Mouse (Mus musculus): ENCODE data around the gene Myo1d. TPM values are rescaled to one million over a fixed set of nuclear protein-coding genes. Genes with fewer than 3 reads are reported as not detected.

Myo1d gene
- polyA plus RNA-seq, 1 experiment from 2014 or later, result 21.6 TPM

- H3K4me2 ChIP-seq (replicated peaks; ENCODE audit: low read depth), result no peak overlapping the region
- no peaks in the 10 kb centered on the region; the same call in 1 of the 2 replicates for H3K4me1 ChIP-seq (replicated peaks; ENCODE audit: control insufficient read depth, insufficient read depth)
- ATAC-seq (ENCODE audit: low FRiP score, low TSS enrichment), result no peak
- no peaks in the 10 kb centered on the region for H3K9me3 ChIP-seq (ENCODE audit: control insufficient read depth, low read length)
- TF ChIP-seq CTCF (IDR thresholded peaks at IDR 0.05; ENCODE audit: low read depth) (no peak), EP300 (optimal IDR thresholded peaks at IDR 0.05) (no peak)
- DNase-seq (ENCODE audit: low spot score), result no peak
- H3K4me3 ChIP-seq (ENCODE audit: low read depth, low read length), result no peak overlapping the region
- H3K27me3 ChIP-seq (ENCODE audit: control insufficient read depth, insufficient read depth, low read length), result no peaks in the 10 kb centered on the region
- 84% methylated on average over 6 of the region's 6 CpGs for WGBS
- H3K36me3 ChIP-seq (ENCODE audit: control insufficient read depth, insufficient read depth, low read length), result no peaks in the 10 kb centered on the region
- H3K9ac ChIP-seq (ENCODE audit: low read length), result no peak overlapping the region
- no peak overlapping the region for H3K27ac ChIP-seq (replicated peaks)
These were observed 276.5 kb downstream of the Myo1d start for GRCm38 (mm10) chr11:80503281-80503680.

- no peak overlapping the region for H3K4me3 ChIP-seq (ENCODE audit: low read depth, low read length)
- H3K9ac ChIP-seq (ENCODE audit: low read length), result no peak overlapping the region
- no peaks in the 10 kb centered on the region; the same call in 1 of the 2 replicates for H3K4me1 ChIP-seq (replicated peaks; ENCODE audit: control insufficient read depth, insufficient read depth)
- no peak for ATAC-seq (ENCODE audit: low FRiP score, low TSS enrichment)
- H3K36me3 ChIP-seq (ENCODE audit: control insufficient read depth, insufficient read depth, low read length), result no peaks in the 10 kb centered on the region
- WGBS, result 70% methylated on average over 4 of the region's 4 CpGs
- no peak overlapping the region for H3K4me2 ChIP-seq (replicated peaks; ENCODE audit: low read depth)
- no peaks in the 10 kb centered on the region for H3K9me3 ChIP-seq (ENCODE audit: control insufficient read depth, low read length)
- DNase-seq (ENCODE audit: low spot score), result no peak
- TF ChIP-seq CTCF (IDR thresholded peaks at IDR 0.05; ENCODE audit: low read depth) (no peak), EP300 (optimal IDR thresholded peaks at IDR 0.05) (no peak)
- no peak overlapping the region for H3K27ac ChIP-seq (replicated peaks)
- H3K27me3 ChIP-seq (ENCODE audit: control insufficient read depth, insufficient read depth, low read length), result no peaks in the 10 kb centered on the region
These were observed 280.3 kb downstream of the Myo1d start for GRCm38 (mm10) chr11:80499550-80499952.

GRCm38 (mm10) chr11:80498328-80499070 is 281.3 kb downstream of the Myo1d start:
- no peak overlapping the region for H3K4me2 ChIP-seq (replicated peaks; ENCODE audit: low read depth)
- H3K27ac ChIP-seq (replicated peaks), result no peak overlapping the region
- H3K4me1 ChIP-seq (replicated peaks; ENCODE audit: control insufficient read depth, insufficient read depth), result no peaks in the 10 kb centered on the region; the same call in 1 of the 2 replicates
- no peaks in the 10 kb centered on the region for H3K9me3 ChIP-seq (ENCODE audit: control insufficient read depth, low read length)
- TF ChIP-seq CTCF (IDR thresholded peaks at IDR 0.05; ENCODE audit: low read depth) (no peak), EP300 (optimal IDR thresholded peaks at IDR 0.05) (no peak)
- no peaks in the 10 kb centered on the region for H3K36me3 ChIP-seq (ENCODE audit: control insufficient read depth, insufficient read depth, low read length)
- ATAC-seq (ENCODE audit: low FRiP score, low TSS enrichment), result no peak
- no peaks in the 10 kb centered on the region for H3K27me3 ChIP-seq (ENCODE audit: control insufficient read depth, insufficient read depth, low read length)
- H3K9ac ChIP-seq (ENCODE audit: low read length), result no peak overlapping the region
- no peak for DNase-seq (ENCODE audit: low spot score)
- WGBS, result 63% methylated on average over 11 of the region's 11 CpGs
- no peak overlapping the region for H3K4me3 ChIP-seq (ENCODE audit: low read depth, low read length)

DNA sequence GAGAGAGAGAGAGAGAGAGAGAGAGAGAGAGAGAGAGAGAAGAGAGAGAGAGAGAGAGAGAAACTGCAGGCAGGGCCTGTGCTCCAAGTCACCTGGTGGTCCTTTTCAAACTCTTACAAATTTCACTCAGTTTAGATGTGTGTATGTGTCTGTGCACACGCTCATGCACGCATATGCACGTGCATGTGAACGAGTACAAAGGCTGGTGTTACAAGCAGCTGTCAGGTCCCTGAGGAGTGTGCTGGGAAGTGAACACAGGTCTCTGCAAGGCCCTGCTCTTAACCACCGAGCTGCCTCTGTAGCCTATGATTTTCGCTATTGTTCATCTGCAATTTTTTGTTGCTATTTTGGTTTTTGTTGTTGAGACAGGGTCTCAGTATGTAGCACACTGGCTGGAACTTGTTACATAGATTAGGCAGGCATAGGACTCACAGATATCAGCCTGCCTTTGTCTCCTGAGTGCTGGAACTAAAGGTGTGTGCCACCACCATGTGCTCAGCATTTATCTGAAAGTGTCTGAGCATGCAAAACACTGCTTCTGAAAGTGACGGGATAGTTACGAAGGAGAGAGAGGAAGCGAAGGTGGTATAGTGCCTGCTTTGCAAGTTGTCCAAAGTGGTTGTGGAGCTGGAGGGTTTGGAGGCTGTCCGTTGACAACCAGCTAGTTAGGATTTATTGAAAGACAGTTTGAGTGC is 282.5 kb downstream of the Myo1d start:
- no peak for ATAC-seq (ENCODE audit: low FRiP score, low TSS enrichment)
- 76% methylated on average over 10 of the region's 10 CpGs for WGBS
- Histone ChIP-seq H3K36me3 (ENCODE audit: control insufficient read depth, insufficient read depth, low read length) (no peaks in the 10 kb centered on the region), H3K4me1 (replicated peaks; ENCODE audit: control insufficient read depth, insufficient read depth) (no peaks in the 10 kb centered on the region; the same call in 1 of the 2 replicates), H3K27me3 (ENCODE audit: control insufficient read depth, insufficient read depth, low read length) (no peaks in the 10 kb centered on the region), H3K27ac (replicated peaks) (no peak overlapping the region), H3K9ac (ENCODE audit: low read length) (no peak overlapping the region), H3K9me3 (ENCODE audit: control insufficient read depth, low read length) (no peaks in the 10 kb centered on the region), H3K4me2 (replicated peaks; ENCODE audit: low read depth) (no peak overlapping the region), H3K4me3 (ENCODE audit: low read depth, low read length) (no peak overlapping the region)
- no peak for DNase-seq (ENCODE audit: low spot score)
- TF ChIP-seq CTCF (IDR thresholded peaks at IDR 0.05; ENCODE audit: low read depth), result no peak
- no peak for TF ChIP-seq EP300 (optimal IDR thresholded peaks at IDR 0.05)

GRCm38 (mm10) chr11:80496640-80497039 is 283.2 kb downstream of the Myo1d start:
- H3K4me2 ChIP-seq (replicated peaks; ENCODE audit: low read depth), result no peak overlapping the region
- no peak overlapping the region for H3K4me3 ChIP-seq (ENCODE audit: low read depth, low read length)
- DNase-seq (ENCODE audit: low spot score) (no peak), ATAC-seq (ENCODE audit: low FRiP score, low TSS enrichment) (no peak)
- no peak overlapping the region for H3K27ac ChIP-seq (replicated peaks)
- 68% methylated on average over 1 of the region's 1 CpGs for WGBS
- H3K9ac ChIP-seq (ENCODE audit: low read length), result no peak overlapping the region
- H3K4me1 ChIP-seq (replicated peaks; ENCODE audit: control insufficient read depth, insufficient read depth), result no peaks in the 10 kb centered on the region; the same call in 1 of the 2 replicates
- H3K9me3 ChIP-seq (ENCODE audit: control insufficient read depth, low read length), result no peaks in the 10 kb centered on the region
- no peak for TF ChIP-seq CTCF (IDR thresholded peaks at IDR 0.05; ENCODE audit: low read depth)
- TF ChIP-seq EP300 (optimal IDR thresholded peaks at IDR 0.05), result no peak
- H3K27me3 ChIP-seq (ENCODE audit: control insufficient read depth, insufficient read depth, low read length), result no peaks in the 10 kb centered on the region
- no peaks in the 10 kb centered on the region for H3K36me3 ChIP-seq (ENCODE audit: control insufficient read depth, insufficient read depth, low read length)

DNA sequence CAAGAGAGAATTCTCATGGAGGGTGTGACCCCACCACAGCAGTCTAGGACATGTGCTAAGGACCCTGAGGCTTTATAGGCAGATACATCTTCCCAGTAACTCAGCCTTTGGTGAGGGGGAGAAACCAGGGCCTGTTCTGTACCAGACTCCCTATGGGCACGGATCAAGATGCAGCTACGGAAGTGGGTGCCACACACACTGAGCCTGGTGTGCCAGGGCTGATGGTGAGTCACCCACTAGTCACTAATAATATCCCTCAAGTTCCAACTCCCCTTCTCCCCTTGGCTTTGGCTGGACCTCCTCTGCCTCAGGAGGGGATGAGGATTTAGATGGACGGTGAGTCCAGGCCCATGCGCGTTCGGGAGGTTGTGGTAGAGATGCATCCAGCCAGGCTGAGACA is 283.9 kb downstream of the Myo1d start:
- Histone ChIP-seq H3K9me3 (ENCODE audit: control insufficient read depth, low read length) (no peaks in the 10 kb centered on the region), H3K36me3 (ENCODE audit: control insufficient read depth, insufficient read depth, low read length) (no peaks in the 10 kb centered on the region), H3K4me3 (ENCODE audit: low read depth, low read length) (no peak overlapping the region), H3K4me1 (replicated peaks; ENCODE audit: control insufficient read depth, insufficient read depth) (no peaks in the 10 kb centered on the region; the same call in 1 of the 2 replicates), H3K4me2 (replicated peaks; ENCODE audit: low read depth) (no peak overlapping the region), H3K9ac (ENCODE audit: low read length) (no peak overlapping the region), H3K27ac (replicated peaks) (no peak overlapping the region), H3K27me3 (ENCODE audit: control insufficient read depth, insufficient read depth, low read length) (no peaks in the 10 kb centered on the region)
- no peak for TF ChIP-seq CTCF (IDR thresholded peaks at IDR 0.05; ENCODE audit: low read depth)
- TF ChIP-seq EP300 (optimal IDR thresholded peaks at IDR 0.05), result no peak
- WGBS, result 97% methylated on average over 6 of the region's 6 CpGs
- ATAC-seq (ENCODE audit: low FRiP score, low TSS enrichment), result no peak
- no peak for DNase-seq (ENCODE audit: low spot score)
